Mouse (Mus musculus): ENCODE results near the gene Sox14. TPM values are rescaled to one million over a fixed set of nuclear protein-coding genes. Genes with fewer than 3 reads are reported as not detected.

Sox14 gene
- polyA plus RNA-seq, 1 experiment from 2014 or later, result not detected

- Histone ChIP-seq H3K36me3 (ENCODE audit: control insufficient read depth, insufficient read depth, low read length) (no peaks in the 10 kb centered on the region), H3K27me3 (ENCODE audit: control insufficient read depth, insufficient read depth, low read length) (peaks cover 89% of the 10 kb centered on the region), H3K27ac (ENCODE audit: low read length) (no peak overlapping the region), H3K4me2 (ENCODE audit: low read depth, low read length) (no peak overlapping the region), H3K4me1 (ENCODE audit: control insufficient read depth, insufficient read depth, low read length) (peaks cover 15% of the 10 kb centered on the region), H3K4me3 (replicated peaks; ENCODE audit: low read length) (no peak overlapping the region), H3K9ac (ENCODE audit: low read length) (no peak overlapping the region), H3K9me3 (replicated peaks; ENCODE audit: control insufficient read depth, low read length) (no peaks in the 10 kb centered on the region)
- ATAC-seq (ENCODE audit: insufficient read depth, low FRiP score), result no peak
- WGBS, result 4% methylated on average over 31 of the region's 31 CpGs
Observed at GRCm38 (mm10) chr9:99872204-99873115, 3.5 kb downstream of the Sox14 start.

GRCm38 (mm10) chr9:99871556-99872203, 4.3 kb downstream of the Sox14 start:
- 1% methylated on average over 34 of the region's 34 CpGs for WGBS
- Histone ChIP-seq H3K36me3 (ENCODE audit: control insufficient read depth, insufficient read depth, low read length) (no peaks in the 10 kb centered on the region), H3K27ac (ENCODE audit: low read length) (no peak overlapping the region), H3K27me3 (ENCODE audit: control insufficient read depth, insufficient read depth, low read length) (peaks cover 88% of the 10 kb centered on the region), H3K4me3 (replicated peaks; ENCODE audit: low read length) (0 out of 2 replicates have a peak overlapping the region, but pooled peaks have one; percentile 5), H3K4me1 (ENCODE audit: control insufficient read depth, insufficient read depth, low read length) (peaks cover 15% of the 10 kb centered on the region), H3K4me2 (ENCODE audit: low read depth, low read length) (peak overlapping the region; percentile 10; the same call in 1 of the 2 replicates), H3K9me3 (replicated peaks; ENCODE audit: control insufficient read depth, low read length) (no peaks in the 10 kb centered on the region), H3K9ac (ENCODE audit: low read length) (no peak overlapping the region)
- no peak for ATAC-seq (ENCODE audit: insufficient read depth, low FRiP score)

- Histone ChIP-seq H3K36me3 (ENCODE audit: control insufficient read depth, insufficient read depth, low read length) (no peaks in the 10 kb centered on the region), H3K4me2 (ENCODE audit: low read depth, low read length) (0 out of 2 replicates have a peak overlapping the region, but pooled peaks have one; percentile 10), H3K9me3 (replicated peaks; ENCODE audit: control insufficient read depth, low read length) (no peaks in the 10 kb centered on the region), H3K9ac (ENCODE audit: low read length) (no peak overlapping the region), H3K4me1 (ENCODE audit: control insufficient read depth, insufficient read depth, low read length) (peaks cover 12% of the 10 kb centered on the region), H3K4me3 (replicated peaks; ENCODE audit: low read length) (0 out of 2 replicates have a peak overlapping the region, but pooled peaks have one; percentile 5), H3K27me3 (ENCODE audit: control insufficient read depth, insufficient read depth, low read length) (peaks cover 88% of the 10 kb centered on the region), H3K27ac (ENCODE audit: low read length) (no peak overlapping the region)
- under 1% methylated on average over 37 of the region's 37 CpGs for WGBS
- ATAC-seq (ENCODE audit: insufficient read depth, low FRiP score), result no peak
Observed at GRCm38 (mm10) chr9:99870780-99871555, 5.0 kb downstream of the Sox14 start.

- H3K27ac ChIP-seq (ENCODE audit: low read length), result no peak overlapping the region
- 2% methylated on average over 34 of the region's 34 CpGs for WGBS
Observed at GRCm38 (mm10) chr9:99869936-99870779, 5.8 kb downstream of the Sox14 start.

GRCm38 (mm10) chr9:99869275-99869674, 6.7 kb downstream of the Sox14 start:
- peak overlapping the region; percentile 23 for H3K4me3 ChIP-seq (replicated peaks; ENCODE audit: low read length)
- H3K27ac ChIP-seq (ENCODE audit: low read length), result no peak overlapping the region
- no peak for ATAC-seq (ENCODE audit: insufficient read depth, low FRiP score)
- H3K9ac ChIP-seq (ENCODE audit: low read length), result no peak overlapping the region
- peaks cover 10% of the 10 kb centered on the region; the same call in 1 of the 2 replicates for H3K4me1 ChIP-seq (ENCODE audit: control insufficient read depth, insufficient read depth, low read length)
- H3K9me3 ChIP-seq (replicated peaks; ENCODE audit: control insufficient read depth, low read length), result no peaks in the 10 kb centered on the region
- peaks cover 79% of the 10 kb centered on the region for H3K27me3 ChIP-seq (ENCODE audit: control insufficient read depth, insufficient read depth, low read length)
- under 1% methylated on average over 29 of the region's 29 CpGs for WGBS
- H3K36me3 ChIP-seq (ENCODE audit: control insufficient read depth, insufficient read depth, low read length), result no peaks in the 10 kb centered on the region
- no peak overlapping the region; the same call in 1 of the 2 replicates for H3K4me2 ChIP-seq (ENCODE audit: low read depth, low read length)

More at GRCm38 (mm10) chr9:99869936-99870779, 5.8 kb downstream of the Sox14 start:
- peaks cover 88% of the 10 kb centered on the region for H3K27me3 ChIP-seq (ENCODE audit: control insufficient read depth, insufficient read depth, low read length)
- no peak for ATAC-seq (ENCODE audit: insufficient read depth, low FRiP score)
- H3K4me1 ChIP-seq (ENCODE audit: control insufficient read depth, insufficient read depth, low read length), result peaks cover 10% of the 10 kb centered on the region
- H3K9ac ChIP-seq (ENCODE audit: low read length), result no peak overlapping the region
- no peaks in the 10 kb centered on the region for H3K36me3 ChIP-seq (ENCODE audit: control insufficient read depth, insufficient read depth, low read length)
- H3K9me3 ChIP-seq (replicated peaks; ENCODE audit: control insufficient read depth, low read length), result no peaks in the 10 kb centered on the region
- H3K4me3 ChIP-seq (replicated peaks; ENCODE audit: low read length), result no peak overlapping the region
- no peak overlapping the region for H3K4me2 ChIP-seq (ENCODE audit: low read depth, low read length)

- Histone ChIP-seq H3K4me3 (replicated peaks; ENCODE audit: low read length) (peak overlapping the region; percentile 23), H3K36me3 (ENCODE audit: control insufficient read depth, insufficient read depth, low read length) (no peaks in the 10 kb centered on the region), H3K27ac (ENCODE audit: low read length) (no peak overlapping the region), H3K4me2 (ENCODE audit: low read depth, low read length) (peak overlapping the region; percentile 34; the same call in 1 of the 2 replicates), H3K27me3 (ENCODE audit: control insufficient read depth, insufficient read depth, low read length) (peaks cover 79% of the 10 kb centered on the region), H3K9me3 (replicated peaks; ENCODE audit: control insufficient read depth, low read length) (no peaks in the 10 kb centered on the region), H3K9ac (ENCODE audit: low read length) (no peak overlapping the region), H3K4me1 (ENCODE audit: control insufficient read depth, insufficient read depth, low read length) (peaks cover 10% of the 10 kb centered on the region; the same call in 1 of the 2 replicates)
- WGBS, result under 1% methylated on average over 26 of the region's 26 CpGs
- no peak for ATAC-seq (ENCODE audit: insufficient read depth, low FRiP score)
Observed at GRCm38 (mm10) chr9:99868606-99869005, 7.4 kb downstream of the Sox14 start.

GRCm38 (mm10) chr9:99868054-99868453, 7.9 kb downstream of the Sox14 start:
- no peak overlapping the region for H3K9ac ChIP-seq (ENCODE audit: low read length)
- no peak overlapping the region for H3K27ac ChIP-seq (ENCODE audit: low read length)
- H3K4me1 ChIP-seq (ENCODE audit: control insufficient read depth, insufficient read depth, low read length), result peaks cover 10% of the 10 kb centered on the region; the same call in 1 of the 2 replicates
- ATAC-seq (ENCODE audit: insufficient read depth, low FRiP score), result no peak
- H3K36me3 ChIP-seq (ENCODE audit: control insufficient read depth, insufficient read depth, low read length), result no peaks in the 10 kb centered on the region
- WGBS, result 3% methylated on average over 11 of the region's 11 CpGs
- peaks cover 78% of the 10 kb centered on the region for H3K27me3 ChIP-seq (ENCODE audit: control insufficient read depth, insufficient read depth, low read length)
- no peak overlapping the region for H3K4me2 ChIP-seq (ENCODE audit: low read depth, low read length)
- no peak overlapping the region for H3K4me3 ChIP-seq (replicated peaks; ENCODE audit: low read length)
- H3K9me3 ChIP-seq (replicated peaks; ENCODE audit: control insufficient read depth, low read length), result no peaks in the 10 kb centered on the region

GRCm38 (mm10) chr9:99862936-99863335, 13.0 kb downstream of the Sox14 start:
- Histone ChIP-seq H3K9me3 (replicated peaks; ENCODE audit: control insufficient read depth, low read length) (no peaks in the 10 kb centered on the region), H3K27ac (ENCODE audit: low read length) (no peak overlapping the region), H3K27me3 (ENCODE audit: control insufficient read depth, insufficient read depth, low read length) (peaks cover 39% of the 10 kb centered on the region), H3K4me2 (ENCODE audit: low read depth, low read length) (no peak overlapping the region), H3K9ac (ENCODE audit: low read length) (no peak overlapping the region), H3K4me1 (ENCODE audit: control insufficient read depth, insufficient read depth, low read length) (no peaks in the 10 kb centered on the region), H3K36me3 (ENCODE audit: control insufficient read depth, insufficient read depth, low read length) (no peaks in the 10 kb centered on the region), H3K4me3 (replicated peaks; ENCODE audit: low read length) (no peak overlapping the region)
- ATAC-seq (ENCODE audit: insufficient read depth, low FRiP score), result no peak
- WGBS, result 78% methylated on average over 9 of the region's 9 CpGs
